Mouse (Mus musculus): ENCODE data around the gene Sbf2. TPM values are rescaled to one million over a fixed set of nuclear protein-coding genes. Genes with fewer than 3 reads are reported as not detected.

The Sbf2 gene
- polyA plus RNA-seq (2012; ENCODE audit: insufficient read depth, insufficient read length, missing spikeins), result 48.1 and 49.9 TPM in 2 replicates

GRCm38 (mm10) chr7:110614133-110615063 is at the start of gene Sbf2:
Sbf2 (minus strand) TSS chr7:110614922.
- H3K27ac ChIP-seq (ENCODE audit: insufficient read depth, low read depth, low read length), result peak within 1 kb of the TSS; percentile 87

GRCm38 (mm10) chr7:110658378-110658928 is 43.7 kb upstream of the Sbf2 start:
- TF ChIP-seq POLR2A (IDR thresholded peaks at IDR 0.05; ENCODE audit: borderline replicate concordance, low read depth, low read length) (no peak), CTCF (IDR thresholded peaks at IDR 0.05; ENCODE audit: low read depth, low read length) (no peak)
- no peak overlapping the region for H3K4me3 ChIP-seq (ENCODE audit: insufficient read depth, low read length)

More at GRCm38 (mm10) chr7:110614133-110615063, at the start of gene Sbf2:
- H3K4me3 ChIP-seq (ENCODE audit: insufficient read depth, low read length), result peak within 1 kb of the TSS; percentile 72
- peaks cover 27% of the 10 kb centered on the region for H3K4me1 ChIP-seq (ENCODE audit: control insufficient read depth, insufficient read depth, low read length)
- TF ChIP-seq POLR2A (IDR thresholded peaks at IDR 0.05; ENCODE audit: borderline replicate concordance, low read depth, low read length), result no peak
- no peak for TF ChIP-seq CTCF (IDR thresholded peaks at IDR 0.05; ENCODE audit: low read depth, low read length)

GRCm38 (mm10) chr7:110655966-110656365 is 41.2 kb upstream of the Sbf2 start:
- Histone ChIP-seq H3K4me3 (ENCODE audit: insufficient read depth, low read length) (no peak overlapping the region), H3K4me1 (ENCODE audit: control insufficient read depth, insufficient read depth, low read length) (no peaks in the 10 kb centered on the region; the same call in 1 of the 2 replicates), H3K27ac (ENCODE audit: insufficient read depth, low read depth, low read length) (no peak overlapping the region)
- TF ChIP-seq POLR2A (IDR thresholded peaks at IDR 0.05; ENCODE audit: borderline replicate concordance, low read depth, low read length) (no peak), CTCF (IDR thresholded peaks at IDR 0.05; ENCODE audit: low read depth, low read length) (no peak)

More at GRCm38 (mm10) chr7:110658378-110658928, 43.7 kb upstream of the Sbf2 start:
- H3K4me1 ChIP-seq (ENCODE audit: control insufficient read depth, insufficient read depth, low read length), result no peaks in the 10 kb centered on the region; the same call in 1 of the 2 replicates
- H3K27ac ChIP-seq (ENCODE audit: insufficient read depth, low read depth, low read length), result no peak overlapping the region

- Histone ChIP-seq H3K27ac (ENCODE audit: insufficient read depth, low read depth, low read length) (no peak overlapping the region), H3K4me3 (ENCODE audit: insufficient read depth, low read length) (no peak overlapping the region), H3K4me1 (ENCODE audit: control insufficient read depth, insufficient read depth, low read length) (no peaks in the 10 kb centered on the region; the same call in 1 of the 2 replicates)
- TF ChIP-seq CTCF (IDR thresholded peaks at IDR 0.05; ENCODE audit: low read depth, low read length) (no peak), POLR2A (IDR thresholded peaks at IDR 0.05; ENCODE audit: borderline replicate concordance, low read depth, low read length) (no peak)
Observed at GRCm38 (mm10) chr7:110655230-110655629, 40.5 kb upstream of the Sbf2 start.

GRCm38 (mm10) chr7:110651091-110651490 is 36.4 kb upstream of the Sbf2 start:
- no peak overlapping the region for H3K27ac ChIP-seq (ENCODE audit: insufficient read depth, low read depth, low read length)
- no peak for TF ChIP-seq CTCF (IDR thresholded peaks at IDR 0.05; ENCODE audit: low read depth, low read length)
- TF ChIP-seq POLR2A (IDR thresholded peaks at IDR 0.05; ENCODE audit: borderline replicate concordance, low read depth, low read length), result no peak
- peaks cover 20% of the 10 kb centered on the region for H3K4me1 ChIP-seq (ENCODE audit: control insufficient read depth, insufficient read depth, low read length)
- H3K4me3 ChIP-seq (ENCODE audit: insufficient read depth, low read length), result no peak overlapping the region

GRCm38 (mm10) chr7:110650491-110650890 is 35.8 kb upstream of the Sbf2 start:
- TF ChIP-seq POLR2A (IDR thresholded peaks at IDR 0.05; ENCODE audit: borderline replicate concordance, low read depth, low read length), result no peak
- TF ChIP-seq CTCF (IDR thresholded peaks at IDR 0.05; ENCODE audit: low read depth, low read length), result no peak
- no peak overlapping the region for H3K27ac ChIP-seq (ENCODE audit: insufficient read depth, low read depth, low read length)
- H3K4me3 ChIP-seq (ENCODE audit: insufficient read depth, low read length), result no peak overlapping the region
- H3K4me1 ChIP-seq (ENCODE audit: control insufficient read depth, insufficient read depth, low read length), result peaks cover 26% of the 10 kb centered on the region

- H3K4me1 ChIP-seq (ENCODE audit: control insufficient read depth, insufficient read depth, low read length), result peaks cover 26% of the 10 kb centered on the region
- no peak overlapping the region for H3K4me3 ChIP-seq (ENCODE audit: insufficient read depth, low read length)
- peak overlapping the region; percentile 38 for H3K27ac ChIP-seq (ENCODE audit: insufficient read depth, low read depth, low read length)
- peak; percentile 59 for TF ChIP-seq CTCF (IDR thresholded peaks at IDR 0.05; ENCODE audit: low read depth, low read length)
- no peak for TF ChIP-seq POLR2A (IDR thresholded peaks at IDR 0.05; ENCODE audit: borderline replicate concordance, low read depth, low read length)
Observed at GRCm38 (mm10) chr7:110649133-110649987, 34.6 kb upstream of the Sbf2 start.

- no peak for TF ChIP-seq CTCF (IDR thresholded peaks at IDR 0.05; ENCODE audit: low read depth, low read length)
- TF ChIP-seq POLR2A (IDR thresholded peaks at IDR 0.05; ENCODE audit: borderline replicate concordance, low read depth, low read length), result no peak
- Histone ChIP-seq H3K27ac (ENCODE audit: insufficient read depth, low read depth, low read length) (peak overlapping the region; percentile 5; the same call in 1 of the 2 replicates), H3K4me3 (ENCODE audit: insufficient read depth, low read length) (no peak overlapping the region), H3K4me1 (ENCODE audit: control insufficient read depth, insufficient read depth, low read length) (peaks cover 26% of the 10 kb centered on the region)
Observed at GRCm38 (mm10) chr7:110648455-110649085, 33.8 kb upstream of the Sbf2 start.
